Mouse (Mus musculus) liver, adult 2 months (tissue): ENCODE results near the gene Erfe. TPM values are rescaled to one million over a fixed set of nuclear protein-coding genes. Genes with fewer than 3 reads are reported as not detected.

ENCODE experiments used
- DNase-seq: peaks from one replicate; pipeline ENCODE4 v3.0.0-alpha.2; 2011; ENCODE audit warnings: low read depth, low spot score; ENCODE audit errors: extremely low read depth
- H3K27ac ChIP-seq: fragments of 200-500 bp; replicated peaks from 2 replicates; pipeline ENCODE4 v1.5.1; 2012; ENCODE audit warnings: low read depth, mild to moderate bottlenecking, control low read depth, inconsistent platforms, low read length; ENCODE audit not compliant: insufficient read depth
- H3K27me3 ChIP-seq: fragments of 200-500 bp; 2 replicates; pipeline ENCODE4 v1.6.1; 2012; ENCODE audit warnings: mild to moderate bottlenecking, moderate library complexity, low read length, inconsistent platforms; ENCODE audit not compliant: control insufficient read depth, insufficient read depth
- H3K36me3 ChIP-seq: fragments of 200-500 bp; 2 replicates; pipeline ENCODE4 v1.6.1; 2012; ENCODE audit warnings: low read length, inconsistent platforms; ENCODE audit not compliant: control insufficient read depth, insufficient read depth
- H3K4me1 ChIP-seq: fragments of 200-500 bp; 2 replicates; pipeline ENCODE4 v1.6.1; 2011; ENCODE audit warnings: low read length; ENCODE audit not compliant: control insufficient read depth, insufficient read depth
- H3K4me3 ChIP-seq: fragments of 200-500 bp; 2 replicates; pipeline ENCODE4 v1.5.1; 2011; ENCODE audit warnings: low read depth, mild to moderate bottlenecking, control low read depth, low read length, moderate library complexity; ENCODE audit not compliant: insufficient read depth
- H3K79me2 ChIP-seq: fragments of 200-500 bp; 2 replicates; pipeline ENCODE4 v1.6.1; 2012; ENCODE audit warnings: inconsistent platforms, mild to moderate bottlenecking, low read length, moderate library complexity; ENCODE audit not compliant: control insufficient read depth, insufficient read depth
- H3K9ac ChIP-seq: fragments of 200-500 bp; 2 replicates; pipeline ENCODE4 v1.6.1; 2012; ENCODE audit warnings: low read depth, mild to moderate bottlenecking, control low read depth, inconsistent platforms, low read length
- CTCF ChIP-seq: fragments of 200-500 bp; IDR thresholded peaks from 2 replicates; pipeline ENCODE4 v1.5.1; 2011; ENCODE audit warnings: low read depth, low read length, control low read depth
- POLR2A ChIP-seq: fragments of 200-500 bp; IDR thresholded peaks from 2 replicates; pipeline ENCODE4 v1.6.1; 2011; ENCODE audit warnings: low read length, control low read depth; ENCODE audit not compliant: insufficient read depth; ENCODE audit errors: extremely low read depth
- WGBS: fragments of 180-500 bp; shearing (Covaris S2); methylation state at CpG from one replicate; pipeline ENCODE4 v1.1.7; 2018; 5-methylcytosine and 5-hydroxymethylcytosine counted together
- polyA plus RNA-seq: library from polyadenylated mRNA; depleted of rRNA; stranded (reverse); fragments of >200 nt; gene quantifications from 2 replicates; pipeline ENCODE4 v1.2.3, GENCODE M21; 2012
- total RNA-seq: library from RNA; depleted of rRNA; stranded (reverse); fragments of >200 nt; gene quantifications from 2 replicates; pipeline ENCODE4 v1.2.3, GENCODE M21; 2014

Gene Erfe
- total and polyA plus RNA-seq, 2 experiments = not detected

- DNase-seq = no peak
- Histone ChIP-seq H3K27ac (no peak overlapping the region), H3K79me2 (no peaks in the 10 kb centered on the region), H3K36me3 (no peaks in the 10 kb centered on the region; the same call in 1 of the 2 replicates), H3K4me1 (peaks cover 6% of the 10 kb centered on the region), H3K4me3 (no peak overlapping the region), H3K9ac (no peak overlapping the region), H3K27me3 (no peaks in the 10 kb centered on the region)
- WGBS = 91% methylated on average over 4 of the region's 4 CpGs
- no peak for TF ChIP-seq POLR2A
- TF ChIP-seq CTCF = no peak
These were observed 41.6 kb downstream of the Erfe start for GRCm38 (mm10) chr1:91407819-91408218.

GRCm38 (mm10) chr1:91411631-91412285, 45.5 kb downstream of the Erfe start:
- H3K4me1 ChIP-seq = peaks cover 14% of the 10 kb centered on the region
- WGBS = 89% methylated on average over 8 of the region's 8 CpGs
- DNase-seq = no peak
- no peaks in the 10 kb centered on the region; the same call in 1 of the 2 replicates for H3K36me3 ChIP-seq
- no peak overlapping the region; the same call in 1 of the 2 replicates for H3K27ac ChIP-seq
- H3K27me3 ChIP-seq = no peaks in the 10 kb centered on the region
- H3K4me3 ChIP-seq = peak overlapping the region; percentile 92; the same call in 1 of the 2 replicates
- peak overlapping the region; percentile 95 for H3K9ac ChIP-seq
- no peaks in the 10 kb centered on the region for H3K79me2 ChIP-seq
- TF ChIP-seq POLR2A (no peak), CTCF (no peak)

GRCm38 (mm10) chr1:91412286-91413029, 46.2 kb downstream of the Erfe start:
- Histone ChIP-seq H3K9ac (peak overlapping the region; percentile 95), H3K36me3 (peaks cover 3% of the 10 kb centered on the region), H3K27ac (peak overlapping the region; percentile 48), H3K79me2 (no peaks in the 10 kb centered on the region), H3K27me3 (no peaks in the 10 kb centered on the region), H3K4me3 (peak overlapping the region; percentile 92), H3K4me1 (peaks cover 14% of the 10 kb centered on the region)
- 8% methylated on average over 65 of the region's 65 CpGs for WGBS
- no peak for TF ChIP-seq CTCF
- TF ChIP-seq POLR2A = 0 out of 2 replicates have a peak, but pooled peaks have one; percentile 14
- DNase-seq = peak; percentile 72

- Histone ChIP-seq H3K36me3 (peaks cover 3% of the 10 kb centered on the region), H3K27ac (peak overlapping the region; percentile 91), H3K27me3 (no peaks in the 10 kb centered on the region), H3K4me1 (peaks cover 14% of the 10 kb centered on the region), H3K9ac (peak overlapping the region; percentile 95), H3K79me2 (no peaks in the 10 kb centered on the region), H3K4me3 (peak overlapping the region; percentile 92)
- under 1% methylated on average over 34 of the region's 34 CpGs for WGBS
- no peak for TF ChIP-seq CTCF
- TF ChIP-seq POLR2A = peak; percentile 81
- DNase-seq = peak; percentile 94
These were observed 46.8 kb downstream of the Erfe start for GRCm38 (mm10) chr1:91413030-91413506.

- H3K4me1 ChIP-seq = peaks cover 14% of the 10 kb centered on the region
- peak overlapping the region; percentile 79 for H3K9ac ChIP-seq
- TF ChIP-seq POLR2A (no peak), CTCF (no peak)
- under 1% methylated on average over 14 of the region's 14 CpGs for WGBS
- peak; percentile 91 for DNase-seq
- peaks cover 4% of the 10 kb centered on the region for H3K36me3 ChIP-seq
- H3K27me3 ChIP-seq = no peaks in the 10 kb centered on the region
- peak overlapping the region; percentile 92 for H3K4me3 ChIP-seq
- H3K79me2 ChIP-seq = no peaks in the 10 kb centered on the region
- H3K27ac ChIP-seq = peak overlapping the region; percentile 91
These were observed 47.3 kb downstream of the Erfe start for GRCm38 (mm10) chr1:91413536-91413897.
